Mouse (Mus musculus) liver, postnatal 0 days (tissue): ENCODE measurements at regions not wholly inside any gene's neighbourhood (a gene's known extent, or its start where the extent isn't known, plus 50 kb on each side); places are given as distances from the start of the nearest gene placed in this dataset.

Source experiments
- CTCF ChIP-seq: sonication (generic); IDR thresholded peaks from 2 replicates; pipeline ENCODE4 v1.5.1; 2016; ENCODE audit warnings: antibody characterized with exemption, low read depth
- EP300 ChIP-seq: IDR thresholded peaks from 2 replicates; pipeline ENCODE4 v1.6.1; 2016; ENCODE audit warnings: antibody characterized with exemption, low read depth, mild to moderate bottlenecking

DNA sequence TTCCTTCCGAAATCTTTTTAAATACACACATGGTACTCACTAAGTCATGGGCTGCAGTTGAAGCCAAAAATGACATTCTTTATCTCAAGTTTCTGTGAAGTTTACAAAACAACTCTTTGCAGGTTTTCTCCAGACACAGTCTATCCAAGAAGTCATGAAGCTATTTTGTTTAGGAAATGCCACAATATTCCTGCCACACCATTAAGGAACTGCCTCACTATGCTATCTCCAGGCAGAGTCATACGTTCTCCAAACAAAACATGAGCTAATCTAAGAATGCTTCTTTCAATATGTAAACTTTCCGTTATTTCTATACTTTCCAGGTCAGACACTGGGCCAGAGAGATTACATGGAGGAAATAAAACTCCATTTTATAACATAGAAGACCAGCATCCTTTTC is 198.7 kb upstream of the Fbxl7 start:
- TF ChIP-seq CTCF: no peak
- no peak for TF ChIP-seq EP300
